Mouse (Mus musculus): Measurements from ENCODE around the gene Nms.

DNA sequence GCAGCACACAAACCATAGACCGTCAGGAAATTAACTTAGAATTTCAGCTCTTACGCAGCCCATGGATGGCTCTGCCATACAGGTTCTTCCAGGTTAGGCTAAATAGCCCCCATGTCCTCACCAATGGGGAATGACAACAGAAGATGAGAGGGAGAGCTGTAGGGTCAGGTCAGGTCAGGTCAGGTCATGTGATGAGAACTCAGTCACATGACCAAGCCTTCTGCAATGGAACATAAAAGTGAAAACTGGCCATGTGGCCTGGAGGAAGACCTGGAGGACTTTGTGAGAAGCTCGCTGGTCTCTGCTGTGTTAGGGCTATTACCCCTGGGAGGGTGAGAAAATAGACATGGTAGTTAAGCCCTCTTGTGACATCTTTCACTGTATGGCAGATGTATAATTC is 17.5 kb downstream of the Nms start:
- TF ChIP-seq HCFC1 (IDR thresholded peaks at IDR 0.05; ENCODE audit: borderline replicate concordance, insufficient read depth, low read length) (no peak), ZNF384 (IDR thresholded peaks at IDR 0.05; ENCODE audit: low read depth, low read length) (no peak), ZC3H11A (IDR thresholded peaks at IDR 0.05; ENCODE audit: borderline replicate concordance, low read depth, low read length) (no peak), CHD2 (IDR thresholded peaks at IDR 0.05; ENCODE audit: low read depth, low read length) (no peak)

Measured in ES-E14 (cell line).